ENCODE assay signal across 21 mouse cellular contexts in genomic region chr7:115776736-115777135, GRCm38 (mm10).
DNase-seq lines count a peak whose midpoint lies in the region; ATAC-seq lines count a peak whose summit lies in the region.
"Had no signal": no experiment of that assay in that cellular context is flagged by ENCODE, and none has a peak within 500 bp of the region (broad histone marks: within the 10 kb centered on the region; RNA-seq: fewer than 3 reads in every experiment).

No protein-coding gene starts in this region.

- no peaks in the 10 kb centered on the region; the same call in 1 of the 2 replicates for H3K36me3 ChIP-seq in forebrain, embryonic 12.5 days (replicated peaks)
- no peaks in the 10 kb centered on the region for H3K36me3 ChIP-seq in forebrain, embryonic 16.5 days (ENCODE audit: control insufficient read depth, insufficient read depth)
- no peaks in the 10 kb centered on the region for H3K36me3 ChIP-seq in midbrain, embryonic 12.5 days
- H3K36me3 ChIP-seq: embryonic facial prominence, embryonic 15.5 days; heart, embryonic 10.5 days; hindbrain, embryonic 15.5 days had no signal

- H3K4me3 ChIP-seq in forebrain, embryonic 12.5 days (replicated peaks): no peak overlapping the region
- no peak overlapping the region for H3K4me3 ChIP-seq in forebrain, embryonic 16.5 days (replicated peaks; ENCODE audit: low read length)
- H3K4me3 ChIP-seq in midbrain, embryonic 12.5 days: no peak overlapping the region
- H3K4me3 ChIP-seq: embryonic facial prominence, embryonic 15.5 days; heart, embryonic 10.5 days; hindbrain, embryonic 15.5 days; layer of hippocampus, adult 2 months; limb, embryonic 15.5 days; liver, embryonic 15.5 days had no signal

- peak overlapping the region; percentile 15; the same call in 1 of the 2 replicates for H3K4me2 ChIP-seq in forebrain, embryonic 12.5 days
- H3K4me2 ChIP-seq in forebrain, embryonic 16.5 days (ENCODE audit: low read length): no peak overlapping the region
- H3K4me2 ChIP-seq in midbrain, embryonic 12.5 days (replicated peaks): peak overlapping the region; percentile 26
- H3K4me2 ChIP-seq: embryonic facial prominence, embryonic 15.5 days; hindbrain, embryonic 15.5 days; limb, embryonic 15.5 days; liver, embryonic 15.5 days had no signal

- no peak for ATAC-seq in forebrain, embryonic 12.5 days (ENCODE audit: low FRiP score)
- no peak for ATAC-seq in forebrain, embryonic 16.5 days
- no peak for ATAC-seq in midbrain, embryonic 12.5 days (ENCODE audit: low FRiP score, low read depth)

- WGBS in forebrain, embryonic 12.5 days: 48% methylated on average over 7 of the region's 7 CpGs
- 40% methylated on average over 7 of the region's 7 CpGs for WGBS in forebrain, embryonic 16.5 days
- WGBS in midbrain, embryonic 12.5 days: 35% methylated on average over 7 of the region's 7 CpGs

- peaks cover 24% of the 10 kb centered on the region for H3K4me1 ChIP-seq in forebrain, embryonic 12.5 days
- H3K4me1 ChIP-seq in forebrain, embryonic 16.5 days (replicated peaks; ENCODE audit: control insufficient read depth, insufficient read depth, low read length): peaks cover 7% of the 10 kb centered on the region
- H3K4me1 ChIP-seq in midbrain, embryonic 12.5 days: peaks cover 15% of the 10 kb centered on the region
- H3K4me1 ChIP-seq: embryonic facial prominence, embryonic 15.5 days; hindbrain, embryonic 15.5 days; limb, embryonic 15.5 days had no signal

- no peaks in the 10 kb centered on the region for H3K27me3 ChIP-seq in forebrain, embryonic 12.5 days
- no peaks in the 10 kb centered on the region for H3K27me3 ChIP-seq in forebrain, embryonic 16.5 days (replicated peaks; ENCODE audit: control insufficient read depth, insufficient read depth, low read length)
- H3K27me3 ChIP-seq in midbrain, embryonic 12.5 days: no peaks in the 10 kb centered on the region
- H3K27me3 ChIP-seq: CH12.LX; embryonic facial prominence, embryonic 15.5 days; hindbrain, embryonic 15.5 days; limb, embryonic 15.5 days; liver, embryonic 15.5 days had no signal

- H3K9me3 ChIP-seq in forebrain, embryonic 12.5 days: no peaks in the 10 kb centered on the region
- H3K9me3 ChIP-seq in forebrain, embryonic 16.5 days (ENCODE audit: control insufficient read depth, low read length): no peaks in the 10 kb centered on the region
- H3K9me3 ChIP-seq in midbrain, embryonic 12.5 days: 0 out of 2 replicates have a peak, but pooled peaks cover 2% of the 10 kb centered on the region
- H3K9me3 ChIP-seq: embryonic facial prominence, embryonic 15.5 days; heart, embryonic 10.5 days; hindbrain, embryonic 15.5 days; limb, embryonic 15.5 days; liver, embryonic 15.5 days had no signal

- DNase-seq in retina, postnatal 1 day: peak; percentile 5
- DNase-seq in retina, embryonic 14.5 days (ENCODE audit: low spot score): no peak
- DNase-seq in left cerebral cortex, adult 8-10 months (ENCODE audit: low spot score in 2 of 2): no peak
- DNase-seq in T-cell, adult 2 months (ENCODE audit: low spot score): no peak
- DNase-seq: adrenal gland, postnatal 25 days; cerebellum, adult 18-20 months; gastrocnemius, postnatal 36 days; kidney, adult 2 months; kidney, postnatal 14 days; right cerebral cortex, postnatal 4 days; thymus, adult 2 months had no signal

- 0 out of 2 replicates have a peak overlapping the region, but pooled peaks have one; percentile 54 for H3K27ac ChIP-seq in forebrain, embryonic 12.5 days
- no peak overlapping the region for H3K27ac ChIP-seq in forebrain, embryonic 16.5 days (ENCODE audit: low read length)
- H3K27ac ChIP-seq in midbrain, embryonic 12.5 days (replicated peaks): peak overlapping the region; percentile 54
- H3K27ac ChIP-seq: embryonic facial prominence, embryonic 15.5 days; heart, embryonic 10.5 days; hindbrain, embryonic 15.5 days; layer of hippocampus, adult 2 months; limb, embryonic 15.5 days; liver, embryonic 15.5 days had no signal

- H3K9ac ChIP-seq in forebrain, embryonic 12.5 days: no peak overlapping the region
- H3K9ac ChIP-seq in forebrain, embryonic 16.5 days (replicated peaks; ENCODE audit: low read depth, low read length): no peak overlapping the region
- H3K9ac ChIP-seq in midbrain, embryonic 12.5 days (replicated peaks): 0 out of 2 replicates have a peak overlapping the region, but pooled peaks have one; percentile 24
- H3K9ac ChIP-seq: embryonic facial prominence, embryonic 15.5 days; hindbrain, embryonic 15.5 days; limb, embryonic 15.5 days; liver, embryonic 15.5 days had no signal
